Mouse (Mus musculus) kidney, adult 2 months (tissue): ENCODE results near the gene Hmgcs2.

Experiments used
- CTCF ChIP-seq: fragments of 200-500 bp; conservative IDR thresholded peaks from 2 replicates; pipeline ENCODE4 v1.5.1; 2011; ENCODE audit warnings: low read depth, mild to moderate bottlenecking, control low read depth, low read length, moderate library complexity, mixed read lengths; ENCODE audit not compliant: insufficient read depth, insufficient read length
- POLR2A ChIP-seq: fragments of 200-500 bp; IDR thresholded peaks from one replicate; pipeline ENCODE4 v1.6.1; 2011; ENCODE audit warnings: low read depth, low read length, control low read depth

- TF ChIP-seq CTCF (no peak), POLR2A (no peak)
Measured at GRCm38 (mm10) chr3:98291044-98291443, 10.8 kb downstream of the Hmgcs2 start.
